Mouse (Mus musculus) forebrain, embryonic 10.5 days (tissue): ENCODE results near the gene Mpped2. TPM values are rescaled to one million over a fixed set of nuclear protein-coding genes. Genes with fewer than 3 reads are reported as not detected.
A peak's percentile ranks its signal among the peaks of the same experiment; 100 is the strongest.

Source experiments
- DNase-seq: peaks from one replicate; pipeline ENCODE4 v3.0.0-alpha.2; 2017; ENCODE audit warnings: low spot score; ENCODE audit errors: extremely low spot score
- H3K27ac ChIP-seq: fragments of 300-500 bp; sonication (generic); 2 replicates; pipeline ENCODE4 v1.5.1; 2016; ENCODE audit warnings: mild to moderate bottlenecking
- H3K27me3 ChIP-seq: fragments of 300-500 bp; sonication (generic); 2 replicates; pipeline ENCODE4 v1.6.1; 2016; ENCODE audit warnings: mild to moderate bottlenecking; ENCODE audit not compliant: poor library complexity, severe bottlenecking
- H3K36me3 ChIP-seq: fragments of 300-500 bp; sonication (generic); replicated peaks from 2 replicates; pipeline ENCODE4 v1.6.1; 2016; ENCODE audit warnings: mild to moderate bottlenecking, moderate library complexity
- H3K4me1 ChIP-seq: fragments of 300-500 bp; sonication (generic); 2 replicates; pipeline ENCODE4 v1.6.1; 2016
- H3K4me3 ChIP-seq: fragments of 300-500 bp; sonication (generic); 2 replicates; pipeline ENCODE4 v1.5.1; 2016; ENCODE audit warnings: mild to moderate bottlenecking, moderate library complexity
- H3K9me3 ChIP-seq: fragments of 300-500 bp; sonication (generic); 2 replicates; pipeline ENCODE4 v1.6.1; 2016; ENCODE audit warnings: mild to moderate bottlenecking, moderate library complexity
- WGBS: fragments of 180-500 bp; shearing (Covaris S2); methylation state at CpG from one replicate; pipeline ENCODE4 v1.1.7; 2016; 5-methylcytosine and 5-hydroxymethylcytosine counted together
- polyA plus RNA-seq: library from polyadenylated mRNA; unstranded; fragments of >200 nt; fragmentation: Nextera tagmentation; extraction: Ambion mirVana; gene quantifications from 2 replicates; pipeline ENCODE4 v1.2.1, GENCODE M21; 2016

The Mpped2 gene
- polyA plus RNA-seq, 1 experiment from 2014 or later = 48.8 TPM

- DNase-seq = peak; percentile 44
- Histone ChIP-seq H3K36me3 (0 out of 2 replicates have a peak, but pooled peaks cover 8% of the 10 kb centered on the region), H3K27me3 (peaks cover 36% of the 10 kb centered on the region), H3K4me3 (peak overlapping the region; percentile 18; the same call in 1 of the 2 replicates), H3K27ac (peak overlapping the region; percentile 79), H3K4me1 (peaks cover 55% of the 10 kb centered on the region), H3K9me3 (no peaks in the 10 kb centered on the region)
- 4% methylated on average over 7 of the region's 7 CpGs for WGBS
These were observed 103.2 kb downstream of the Mpped2 start for GRCm38 (mm10) chr2:106796246-106796645.

GRCm38 (mm10) chr2:106797855-106798254, 104.8 kb downstream of the Mpped2 start:
- 22% methylated on average over 3 of the region's 3 CpGs for whole genome bisulfite sequencing
- Histone ChIP-seq H3K36me3 (0 out of 2 replicates have a peak, but pooled peaks cover 3% of the 10 kb centered on the region), H3K4me1 (peaks cover 54% of the 10 kb centered on the region), H3K9me3 (peaks cover 3% of the 10 kb centered on the region; the same call in 1 of the 2 replicates), H3K27ac (peak overlapping the region; percentile 79; the same call in 1 of the 2 replicates), H3K4me3 (peak overlapping the region; percentile 9; the same call in 1 of the 2 replicates), H3K27me3 (peaks cover 36% of the 10 kb centered on the region)
- DNase-seq = peak; percentile 68

GRCm38 (mm10) chr2:106798824-106799223, 105.8 kb downstream of the Mpped2 start:
- 35% methylated on average over 4 of the region's 4 CpGs for WGBS
- DNase-seq = no peak
- H3K36me3 ChIP-seq = 0 out of 2 replicates have a peak, but pooled peaks cover 3% of the 10 kb centered on the region
- H3K27me3 ChIP-seq = peaks cover 36% of the 10 kb centered on the region
- peak overlapping the region; percentile 13; the same call in 1 of the 2 replicates for H3K27ac ChIP-seq
- H3K4me3 ChIP-seq = no peak overlapping the region
- H3K9me3 ChIP-seq = peaks cover 6% of the 10 kb centered on the region; the same call in 1 of the 2 replicates
- peaks cover 54% of the 10 kb centered on the region for H3K4me1 ChIP-seq

GRCm38 (mm10) chr2:106815898-106816297, 122.8 kb downstream of the Mpped2 start:
- Histone ChIP-seq H3K4me3 (no peak overlapping the region), H3K27ac (no peak overlapping the region), H3K9me3 (peaks cover 7% of the 10 kb centered on the region), H3K4me1 (peaks cover 17% of the 10 kb centered on the region), H3K36me3 (peaks cover 13% of the 10 kb centered on the region; the same call in 1 of the 2 replicates), H3K27me3 (0 out of 2 replicates have a peak, but pooled peaks cover 4% of the 10 kb centered on the region)
- 94% methylated on average over 3 of the region's 3 CpGs for WGBS
- DNase-seq = no peak

- DNase-seq = no peak
- 72% methylated on average over 8 of the region's 8 CpGs for WGBS
- Histone ChIP-seq H3K4me3 (no peak overlapping the region), H3K9me3 (no peaks in the 10 kb centered on the region), H3K27ac (no peak overlapping the region), H3K36me3 (no peaks in the 10 kb centered on the region), H3K4me1 (peaks cover 31% of the 10 kb centered on the region), H3K27me3 (peaks cover 13% of the 10 kb centered on the region; the same call in 1 of the 2 replicates)
These were observed 128.2 kb downstream of the Mpped2 start for GRCm38 (mm10) chr2:106821292-106821691.

GRCm38 (mm10) chr2:106821883-106822282, 128.8 kb downstream of the Mpped2 start:
- Histone ChIP-seq H3K9me3 (no peaks in the 10 kb centered on the region), H3K4me3 (no peak overlapping the region), H3K27ac (peak overlapping the region; percentile 56; the same call in 1 of the 2 replicates), H3K27me3 (peaks cover 13% of the 10 kb centered on the region; the same call in 1 of the 2 replicates), H3K4me1 (peaks cover 34% of the 10 kb centered on the region), H3K36me3 (no peaks in the 10 kb centered on the region)
- WGBS = 55% methylated on average over 6 of the region's 6 CpGs
- no peak for DNase-seq

- no peaks in the 10 kb centered on the region for H3K9me3 ChIP-seq
- 0 out of 2 replicates have a peak overlapping the region, but pooled peaks have one; percentile 56 for H3K27ac ChIP-seq
- no peaks in the 10 kb centered on the region for H3K36me3 ChIP-seq
- WGBS = 8% methylated on average over 5 of the region's 5 CpGs
- H3K4me3 ChIP-seq = no peak overlapping the region; the same call in 1 of the 2 replicates
- no peak for DNase-seq
- peaks cover 35% of the 10 kb centered on the region for H3K4me1 ChIP-seq
- peaks cover 13% of the 10 kb centered on the region; the same call in 1 of the 2 replicates for H3K27me3 ChIP-seq
These were observed 129.5 kb downstream of the Mpped2 start for GRCm38 (mm10) chr2:106822540-106822939.

- H3K27ac ChIP-seq = no peak overlapping the region
- peaks cover 53% of the 10 kb centered on the region for H3K4me1 ChIP-seq
- WGBS = 88% methylated on average over 2 of the region's 2 CpGs
- H3K27me3 ChIP-seq = peaks cover 13% of the 10 kb centered on the region; the same call in 1 of the 2 replicates
- DNase-seq = no peak
- no peaks in the 10 kb centered on the region for H3K9me3 ChIP-seq
- H3K36me3 ChIP-seq = no peaks in the 10 kb centered on the region
- no peak overlapping the region for H3K4me3 ChIP-seq
These were observed 132.4 kb downstream of the Mpped2 start for GRCm38 (mm10) chr2:106825461-106825860.

GRCm38 (mm10) chr2:106826023-106826422, 133.0 kb downstream of the Mpped2 start:
- no peak overlapping the region for H3K27ac ChIP-seq
- H3K9me3 ChIP-seq = no peaks in the 10 kb centered on the region
- no peaks in the 10 kb centered on the region for H3K36me3 ChIP-seq
- no peak overlapping the region for H3K4me3 ChIP-seq
- peaks cover 8% of the 10 kb centered on the region; the same call in 1 of the 2 replicates for H3K27me3 ChIP-seq
- no peak for DNase-seq
- WGBS = 79% methylated on average over 1 of the region's 1 CpGs
- peaks cover 52% of the 10 kb centered on the region for H3K4me1 ChIP-seq

GRCm38 (mm10) chr2:106826806-106827205, 133.7 kb downstream of the Mpped2 start:
- 66% methylated on average over 4 of the region's 4 CpGs for WGBS
- no peaks in the 10 kb centered on the region for H3K9me3 ChIP-seq

GRCm38 (mm10) chr2:106828573-106829310, 135.7 kb downstream of the Mpped2 start:
- no peaks in the 10 kb centered on the region for H3K9me3 ChIP-seq
- no peaks in the 10 kb centered on the region for H3K36me3 ChIP-seq
- no peak for DNase-seq
- H3K4me1 ChIP-seq = peaks cover 43% of the 10 kb centered on the region
- peaks cover 6% of the 10 kb centered on the region; the same call in 1 of the 2 replicates for H3K27me3 ChIP-seq
- H3K27ac ChIP-seq = 0 out of 2 replicates have a peak overlapping the region, but pooled peaks have one; percentile 13
- H3K4me3 ChIP-seq = no peak overlapping the region
- WGBS = 66% methylated on average over 12 of the region's 12 CpGs

More at GRCm38 (mm10) chr2:106826806-106827205, 133.7 kb downstream of the Mpped2 start:
- Histone ChIP-seq H3K36me3 (no peaks in the 10 kb centered on the region), H3K27ac (no peak overlapping the region), H3K27me3 (peaks cover 6% of the 10 kb centered on the region; the same call in 1 of the 2 replicates), H3K4me1 (peaks cover 47% of the 10 kb centered on the region), H3K4me3 (no peak overlapping the region)
- DNase-seq = no peak

GRCm38 (mm10) chr2:106829420-106829819, 136.4 kb downstream of the Mpped2 start:
- Histone ChIP-seq H3K36me3 (no peaks in the 10 kb centered on the region), H3K9me3 (no peaks in the 10 kb centered on the region), H3K4me1 (peaks cover 43% of the 10 kb centered on the region), H3K27me3 (peaks cover 4% of the 10 kb centered on the region; the same call in 1 of the 2 replicates), H3K4me3 (no peak overlapping the region), H3K27ac (no peak overlapping the region)
- DNase-seq = no peak
- 73% methylated on average over 4 of the region's 4 CpGs for WGBS

GRCm38 (mm10) chr2:106832577-106832976, 139.5 kb downstream of the Mpped2 start:
- Histone ChIP-seq H3K9me3 (no peaks in the 10 kb centered on the region), H3K36me3 (0 out of 2 replicates have a peak, but pooled peaks cover 2% of the 10 kb centered on the region), H3K4me3 (no peak overlapping the region), H3K27me3 (no peaks in the 10 kb centered on the region), H3K27ac (0 out of 2 replicates have a peak overlapping the region, but pooled peaks have one; percentile 59), H3K4me1 (peaks cover 67% of the 10 kb centered on the region)
- no peak for DNase-seq
- WGBS = 56% methylated on average over 2 of the region's 2 CpGs
